Mouse (Mus musculus) stomach, embryonic 15.5 days (tissue): ENCODE data around the gene Slc12a8. TPM values are rescaled to one million over a fixed set of nuclear protein-coding genes. Genes with fewer than 3 reads are reported as not detected.
A peak's percentile ranks its signal among the peaks of the same experiment; 100 is the strongest.

Experiments used
- ATAC-seq: fragments of 200-750 bp; cut with Nextera tagmentation; 2 replicates; pipeline ENCODE4 v1.8.0; 2017; ENCODE audit warnings: low read depth, moderate number of reproducible peaks, moderate TSS enrichment; ENCODE audit not compliant: insufficient read depth, low FRiP score
- H3K27ac ChIP-seq: fragments of 300-500 bp; sonication (generic); 2 replicates; pipeline ENCODE4 v1.5.1; 2015; ENCODE audit warnings: mild to moderate bottlenecking, inconsistent platforms
- H3K27me3 ChIP-seq: fragments of 300-500 bp; sonication (generic); replicated peaks from 2 replicates; pipeline ENCODE4 v1.6.1; 2015; ENCODE audit warnings: inconsistent platforms
- H3K36me3 ChIP-seq: fragments of 300-500 bp; sonication (generic); 2 replicates; pipeline ENCODE4 v1.6.1; 2015; ENCODE audit warnings: inconsistent platforms
- H3K4me1 ChIP-seq: fragments of 300-500 bp; sonication (generic); 2 replicates; pipeline ENCODE4 v1.6.1; 2015; ENCODE audit warnings: inconsistent platforms
- H3K4me2 ChIP-seq: fragments of 300-500 bp; sonication (generic); 2 replicates; pipeline ENCODE4 v1.6.1; 2015; ENCODE audit warnings: mild to moderate bottlenecking, inconsistent platforms
- H3K4me3 ChIP-seq: fragments of 300-500 bp; sonication (generic); replicated peaks from 2 replicates; pipeline ENCODE4 v1.5.1; 2015; ENCODE audit warnings: inconsistent platforms
- H3K9ac ChIP-seq: fragments of 300-500 bp; sonication (generic); 2 replicates; pipeline ENCODE4 v1.6.1; 2015; ENCODE audit warnings: inconsistent platforms
- H3K9me3 ChIP-seq: fragments of 300-500 bp; sonication (generic); 2 replicates; pipeline ENCODE4 v1.6.1; 2016; ENCODE audit warnings: inconsistent platforms
- WGBS: fragments of 180-500 bp; shearing (Covaris S2); methylation state at CpG from one replicate; pipeline ENCODE4 v1.1.7; 2015; 5-methylcytosine and 5-hydroxymethylcytosine counted together
- polyA plus RNA-seq: library from polyadenylated mRNA; unstranded; fragments of >200 nt; fragmentation: Nextera tagmentation; extraction: Ambion mirVana; gene quantifications from 2 replicates; pipeline ENCODE4 v1.2.1, GENCODE M21; 2015

Slc12a8 gene
- polyA plus RNA-seq, 1 experiment from 2014 or later, result 3.6 TPM

GRCm38 (mm10) chr16:33585083-33585460 is 67.9 kb downstream of the Slc12a8 start:
- H3K9ac ChIP-seq, result no peak overlapping the region
- H3K36me3 ChIP-seq, result no peaks in the 10 kb centered on the region
- no peak overlapping the region for H3K4me2 ChIP-seq
- no peak overlapping the region for H3K4me3 ChIP-seq
- peaks cover 53% of the 10 kb centered on the region for H3K4me1 ChIP-seq
- H3K27ac ChIP-seq, result peak overlapping the region; percentile 92
- WGBS, result 18% methylated on average over 4 of the region's 4 CpGs
- no peak for ATAC-seq
- H3K27me3 ChIP-seq, result no peaks in the 10 kb centered on the region
- no peaks in the 10 kb centered on the region for H3K9me3 ChIP-seq

GRCm38 (mm10) chr16:33587283-33588127 is 70.4 kb downstream of the Slc12a8 start:
- Histone ChIP-seq H3K4me3 (no peak overlapping the region), H3K27ac (peak overlapping the region; percentile 81), H3K4me2 (no peak overlapping the region), H3K9me3 (no peaks in the 10 kb centered on the region), H3K9ac (no peak overlapping the region), H3K36me3 (no peaks in the 10 kb centered on the region), H3K27me3 (no peaks in the 10 kb centered on the region), H3K4me1 (peaks cover 35% of the 10 kb centered on the region)
- peak; percentile 45; the same call in 1 of the 2 replicates for ATAC-seq
- WGBS, result 55% methylated on average over 16 of the region's 16 CpGs

DNA sequence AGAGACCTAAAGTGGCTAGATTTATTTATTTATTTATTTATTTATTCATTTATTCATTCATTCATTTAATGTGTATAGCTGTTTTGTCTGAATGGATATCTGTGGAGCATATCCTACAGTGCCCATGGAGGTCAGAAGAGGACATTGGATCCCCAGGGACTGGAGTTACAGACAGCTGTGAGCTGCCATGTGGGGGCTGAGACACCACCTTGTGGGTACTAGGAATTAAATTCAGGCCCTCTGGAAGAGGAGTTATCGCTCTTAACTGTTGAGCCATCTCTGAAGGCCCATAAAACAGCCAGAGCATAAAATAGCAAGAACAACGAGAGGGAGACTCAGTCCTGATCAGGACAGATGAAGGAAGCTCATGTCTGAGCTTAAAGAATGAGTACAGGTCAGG is 71.7 kb downstream of the Slc12a8 start:
- no peak overlapping the region for H3K4me3 ChIP-seq
- H3K9ac ChIP-seq, result no peak overlapping the region
- no peak overlapping the region for H3K27ac ChIP-seq
- H3K4me1 ChIP-seq, result peaks cover 30% of the 10 kb centered on the region
- no peak for ATAC-seq
- H3K4me2 ChIP-seq, result no peak overlapping the region
- no peaks in the 10 kb centered on the region for H3K27me3 ChIP-seq
- no peaks in the 10 kb centered on the region for H3K36me3 ChIP-seq
- H3K9me3 ChIP-seq, result no peaks in the 10 kb centered on the region
- 76% methylated on average over 2 of the region's 2 CpGs for WGBS

DNA sequence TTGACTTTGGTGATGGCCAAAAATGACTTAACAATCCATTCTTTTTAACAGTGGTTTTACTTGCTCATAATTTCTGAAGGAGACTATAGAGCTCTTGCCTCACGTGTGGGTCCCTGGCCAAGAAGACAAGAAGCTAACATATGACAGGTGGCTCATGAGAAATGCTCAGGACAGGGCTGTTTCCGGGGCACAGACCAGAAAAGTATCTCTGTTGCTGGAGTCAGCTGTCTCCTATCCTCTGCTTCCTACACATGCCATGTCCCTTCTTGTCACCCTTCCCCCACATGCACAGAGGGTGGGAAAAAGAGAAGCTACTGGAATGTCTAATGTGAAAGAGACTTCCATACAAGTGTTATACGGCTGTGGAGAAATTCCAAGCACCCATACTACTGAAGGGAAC is 73.3 kb downstream of the Slc12a8 start:
- H3K36me3 ChIP-seq, result no peaks in the 10 kb centered on the region
- no peak overlapping the region for H3K4me2 ChIP-seq

GRCm38 (mm10) chr16:33591390-33592067 is 74.4 kb downstream of the Slc12a8 start:
- no peak overlapping the region for H3K9ac ChIP-seq
- no peak overlapping the region for H3K27ac ChIP-seq
- no peaks in the 10 kb centered on the region for H3K9me3 ChIP-seq
- ATAC-seq, result no peak
- no peaks in the 10 kb centered on the region for H3K36me3 ChIP-seq
- H3K27me3 ChIP-seq, result no peaks in the 10 kb centered on the region
- H3K4me1 ChIP-seq, result peaks cover 17% of the 10 kb centered on the region
- WGBS, result 67% methylated on average over 10 of the region's 10 CpGs
- H3K4me3 ChIP-seq, result no peak overlapping the region
- no peak overlapping the region for H3K4me2 ChIP-seq

More for the DNA sequence above, 73.3 kb downstream of the Slc12a8 start:
- Histone ChIP-seq H3K27ac (no peak overlapping the region), H3K27me3 (no peaks in the 10 kb centered on the region), H3K9ac (no peak overlapping the region), H3K9me3 (no peaks in the 10 kb centered on the region), H3K4me1 (peaks cover 23% of the 10 kb centered on the region), H3K4me3 (no peak overlapping the region)
- no peak for ATAC-seq
- WGBS, result 77% methylated on average over 3 of the region's 3 CpGs

DNA sequence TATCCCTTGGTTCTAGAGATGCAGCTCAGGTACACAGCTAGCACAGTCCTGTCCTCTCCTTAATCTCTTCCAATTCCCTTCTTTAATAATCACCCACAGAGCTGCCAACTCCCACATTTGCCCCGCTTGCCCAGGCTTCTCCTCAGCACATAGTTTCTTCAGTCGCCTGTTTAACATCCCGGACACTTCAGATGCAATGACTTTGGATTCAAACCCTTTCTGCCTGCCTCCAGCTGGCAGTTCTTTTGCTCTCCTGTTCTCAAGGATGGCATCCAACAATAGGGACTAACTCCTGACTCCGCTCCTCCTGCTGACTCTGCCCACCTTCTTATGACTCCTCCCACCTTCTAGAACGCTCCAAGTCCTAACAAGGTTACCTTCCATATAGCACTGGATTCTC is 75.2 kb downstream of the Slc12a8 start:
- H3K27ac ChIP-seq, result no peak overlapping the region
- 94% methylated on average over 5 of the region's 5 CpGs for WGBS

GRCm38 (mm10) chr16:33593467-33593866 is 76.3 kb downstream of the Slc12a8 start:
- no peak overlapping the region for H3K27ac ChIP-seq
- H3K27me3 ChIP-seq, result no peaks in the 10 kb centered on the region
- H3K4me1 ChIP-seq, result peaks cover 8% of the 10 kb centered on the region
- no peaks in the 10 kb centered on the region for H3K36me3 ChIP-seq
- no peaks in the 10 kb centered on the region for H3K9me3 ChIP-seq
- H3K4me2 ChIP-seq, result no peak overlapping the region
- no peak overlapping the region for H3K9ac ChIP-seq
- no peak for ATAC-seq
- no peak overlapping the region for H3K4me3 ChIP-seq
- 84% methylated on average over 7 of the region's 7 CpGs for WGBS

More for the DNA sequence above, 75.2 kb downstream of the Slc12a8 start:
- no peaks in the 10 kb centered on the region for H3K9me3 ChIP-seq
- no peak overlapping the region for H3K9ac ChIP-seq
- peaks cover 13% of the 10 kb centered on the region for H3K4me1 ChIP-seq
- no peaks in the 10 kb centered on the region for H3K27me3 ChIP-seq
- no peak overlapping the region for H3K4me3 ChIP-seq
- no peak overlapping the region for H3K4me2 ChIP-seq
- ATAC-seq, result no peak
- H3K36me3 ChIP-seq, result no peaks in the 10 kb centered on the region

GRCm38 (mm10) chr16:33594037-33594771 is 77.1 kb downstream of the Slc12a8 start:
- ATAC-seq, result 0 out of 2 replicates have a peak, but pooled peaks have one; percentile 16
- Histone ChIP-seq H3K4me3 (no peak overlapping the region), H3K9ac (no peak overlapping the region), H3K36me3 (no peaks in the 10 kb centered on the region), H3K27ac (peak overlapping the region; percentile 31; the same call in 1 of the 2 replicates), H3K4me1 (peaks cover 8% of the 10 kb centered on the region), H3K9me3 (no peaks in the 10 kb centered on the region), H3K4me2 (no peak overlapping the region), H3K27me3 (no peaks in the 10 kb centered on the region)
- WGBS, result 43% methylated on average over 7 of the region's 7 CpGs

DNA sequence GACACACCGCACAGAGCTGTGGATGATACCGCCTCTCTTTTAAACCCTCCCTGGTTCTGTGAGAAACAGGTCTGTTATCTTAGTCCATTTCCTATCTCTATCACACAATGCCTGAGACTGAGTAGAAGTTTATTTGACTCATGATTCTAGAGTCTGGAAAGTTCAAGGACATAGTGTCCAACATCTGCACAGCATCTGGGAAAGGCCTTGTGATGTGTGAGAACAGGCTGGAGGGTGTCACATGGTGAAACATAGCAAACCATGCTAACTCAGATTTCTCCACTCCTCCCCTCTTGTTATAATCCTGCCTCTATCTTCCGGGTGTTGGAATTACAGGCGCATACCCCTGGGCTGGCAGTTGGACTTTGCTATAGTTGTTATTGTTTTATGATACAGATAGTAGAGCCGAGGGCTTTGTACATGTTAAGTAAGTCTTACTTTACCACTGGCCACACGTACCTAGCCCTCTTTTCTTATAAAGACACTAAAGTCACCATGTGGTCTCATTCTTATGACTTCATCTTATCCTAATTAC is 78.2 kb downstream of the Slc12a8 start:
- no peak for ATAC-seq
- H3K27ac ChIP-seq, result no peak overlapping the region
- H3K27me3 ChIP-seq, result no peaks in the 10 kb centered on the region
- no peak overlapping the region for H3K4me3 ChIP-seq
- H3K9me3 ChIP-seq, result no peaks in the 10 kb centered on the region
- WGBS, result 86% methylated on average over 6 of the region's 6 CpGs
- peaks cover 8% of the 10 kb centered on the region for H3K4me1 ChIP-seq
- no peak overlapping the region for H3K4me2 ChIP-seq
- no peaks in the 10 kb centered on the region for H3K36me3 ChIP-seq
- no peak overlapping the region for H3K9ac ChIP-seq

- Histone ChIP-seq H3K9ac (no peak overlapping the region), H3K4me2 (no peak overlapping the region), H3K27me3 (no peaks in the 10 kb centered on the region), H3K4me1 (peaks cover 8% of the 10 kb centered on the region), H3K4me3 (no peak overlapping the region), H3K27ac (no peak overlapping the region), H3K9me3 (no peaks in the 10 kb centered on the region), H3K36me3 (no peaks in the 10 kb centered on the region)
- WGBS, result 81% methylated on average over 4 of the region's 4 CpGs
- no peak for ATAC-seq
These were observed 79.1 kb downstream of the Slc12a8 start for GRCm38 (mm10) chr16:33596213-33596612.

DNA sequence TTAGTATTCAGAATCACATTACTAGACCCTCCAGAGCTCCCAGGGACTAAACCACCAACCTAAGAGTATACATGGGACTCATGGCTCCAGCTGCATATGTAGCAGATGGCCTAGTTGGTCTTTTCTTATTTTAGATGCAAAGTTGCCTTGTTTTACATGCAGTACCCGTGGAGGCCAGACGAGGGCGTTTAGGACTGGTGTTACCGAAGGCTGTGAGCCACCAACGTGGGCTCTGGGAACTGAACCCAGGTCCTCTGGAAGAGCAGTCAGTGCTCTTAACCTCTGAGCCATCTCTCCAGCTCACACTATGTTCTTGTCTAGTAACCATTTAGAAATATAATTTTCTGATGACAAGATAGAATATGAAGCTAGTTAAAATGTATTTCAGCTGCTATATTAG is 83.1 kb downstream of the Slc12a8 start:
- 28% methylated on average over 5 of the region's 5 CpGs for WGBS
- H3K9me3 ChIP-seq, result no peaks in the 10 kb centered on the region
- no peak for ATAC-seq

More for the DNA sequence above, 83.1 kb downstream of the Slc12a8 start:
- H3K36me3 ChIP-seq, result no peaks in the 10 kb centered on the region
- H3K4me2 ChIP-seq, result no peak overlapping the region
- no peak overlapping the region for H3K9ac ChIP-seq
- H3K27ac ChIP-seq, result no peak overlapping the region
- H3K4me1 ChIP-seq, result no peaks in the 10 kb centered on the region
- no peaks in the 10 kb centered on the region for H3K27me3 ChIP-seq
- H3K4me3 ChIP-seq, result no peak overlapping the region
